Mouse (Mus musculus): ENCODE data around the gene Noto. TPM values are rescaled to one million over a fixed set of nuclear protein-coding genes. Genes with fewer than 3 reads are reported as not detected.
A peak's percentile ranks its signal among the peaks of the same experiment; 100 is the strongest.

The Noto gene
- polyA plus RNA-seq, 2 experiments = not detected

GRCm38 (mm10) chr6:85382791-85383190 lies 40.9 kb upstream of the Noto start:
- DNase-seq (ENCODE audit: low read depth in 3 of 3, low spot score in 3 of 3) (no peak), ATAC-seq (ENCODE audit: insufficient read depth) (no peak)
- no peak for TF ChIP-seq CTCF (IDR thresholded peaks at IDR 0.05; ENCODE audit: low read depth)
- no peak for TF ChIP-seq EP300 (IDR thresholded peaks at IDR 0.05; ENCODE audit: low read depth)
- H3K9ac ChIP-seq (replicated peaks) = no peak overlapping the region
- H3K9me3 ChIP-seq (ENCODE audit: control insufficient read depth, low read length) = no peaks in the 10 kb centered on the region
- H3K27me3 ChIP-seq (ENCODE audit: control insufficient read depth, insufficient read depth, low read length) = no peaks in the 10 kb centered on the region
- peaks cover 9 to 22% of the 10 kb centered on the region in 2 experiments for H3K4me1 ChIP-seq (replicated peaks; ENCODE audit: control insufficient read depth in 2 of 2, insufficient read depth in 2 of 2, low read length in 1 of 2)
- no peak overlapping the region for H3K27ac ChIP-seq
- no peak overlapping the region for H3K4me2 ChIP-seq (ENCODE audit: low read depth)
- no peak overlapping the region for H3K4me3 ChIP-seq (ENCODE audit: insufficient read depth in 1 of 2, low read depth in 2 of 2, low read length in 2 of 2)
- 56% methylated on average over 2 of the region's 2 CpGs for WGBS (ENCODE audit: insufficient replicate concordance)
- H3K36me3 ChIP-seq (replicated peaks; ENCODE audit: control insufficient read depth, insufficient read depth, low read depth) = no peaks in the 10 kb centered on the region

- H3K9me3 ChIP-seq (ENCODE audit: control insufficient read depth, low read length) = no peaks in the 10 kb centered on the region
- H3K36me3 ChIP-seq (replicated peaks; ENCODE audit: control insufficient read depth, insufficient read depth, low read depth) = no peaks in the 10 kb centered on the region
- H3K4me2 ChIP-seq (ENCODE audit: low read depth) = no peak overlapping the region
- H3K9ac ChIP-seq (replicated peaks) = no peak overlapping the region
- 10% methylated on average over 5 of the region's 5 CpGs for WGBS (ENCODE audit: insufficient replicate concordance)
- peaks cover 0 to 5% of the 10 kb centered on the region in 2 experiments; a peak in 3 of 4 replicates for H3K4me1 ChIP-seq (replicated peaks; ENCODE audit: control insufficient read depth in 2 of 2, insufficient read depth in 2 of 2, low read length in 1 of 2)
- 0 out of 4 replicates have a peak overlapping the region, but pooled peaks of 1 of the 2 experiments have one; percentile 21 for H3K4me3 ChIP-seq (ENCODE audit: insufficient read depth in 1 of 2, low read depth in 2 of 2, low read length in 2 of 2)
- TF ChIP-seq EP300 (IDR thresholded peaks at IDR 0.05; ENCODE audit: low read depth) (peak; percentile 37; the same call in 1 of the 2 replicates), CTCF (IDR thresholded peaks at IDR 0.05; ENCODE audit: low read depth) (no peak)
- no peak overlapping the region for H3K27ac ChIP-seq
- DNase-seq (ENCODE audit: low read depth in 3 of 3, low spot score in 3 of 3) = no peak
- H3K27me3 ChIP-seq (ENCODE audit: control insufficient read depth, insufficient read depth, low read length) = no peaks in the 10 kb centered on the region
- peak; percentile 41; the same call in 1 of the 2 replicates for ATAC-seq (ENCODE audit: insufficient read depth)
These were observed 35.1 kb upstream of the Noto start for GRCm38 (mm10) chr6:85388608-85389007.

DNA sequence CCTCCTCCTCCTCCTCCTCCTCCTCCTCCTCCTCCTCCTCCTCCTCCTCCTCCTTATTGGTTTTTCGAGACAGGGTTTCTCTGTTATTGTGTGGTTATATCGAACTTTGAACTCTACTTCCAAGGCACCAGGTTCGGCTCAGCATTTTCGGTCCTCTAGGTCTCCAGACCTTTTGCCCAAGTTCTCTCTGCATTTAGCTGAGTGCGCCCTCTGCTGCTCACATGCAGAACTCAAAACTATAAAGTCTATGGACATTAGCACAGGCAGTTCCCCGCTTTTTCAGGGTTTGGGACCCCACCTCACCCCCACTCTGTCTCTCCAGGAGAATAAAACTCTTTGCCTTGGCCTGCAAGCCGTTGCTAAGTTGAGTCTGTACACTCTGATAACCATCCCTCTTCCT lies 31.9 kb upstream of the Noto start:
- no peak overlapping the region for H3K9ac ChIP-seq (replicated peaks)
- WGBS (ENCODE audit: insufficient replicate concordance) = 11% methylated on average over 6 of the region's 7 CpGs
- H3K27ac ChIP-seq = no peak overlapping the region
- DNase-seq (ENCODE audit: low read depth in 3 of 3, low spot score in 3 of 3) (no peak), ATAC-seq (ENCODE audit: insufficient read depth) (no peak)
- H3K9me3 ChIP-seq (ENCODE audit: control insufficient read depth, low read length) = no peaks in the 10 kb centered on the region; the same call in 1 of the 2 replicates
- H3K36me3 ChIP-seq (replicated peaks; ENCODE audit: control insufficient read depth, insufficient read depth, low read depth) = no peaks in the 10 kb centered on the region
- H3K4me1 ChIP-seq (replicated peaks; ENCODE audit: control insufficient read depth in 2 of 2, insufficient read depth in 2 of 2, low read length in 1 of 2) = peaks cover 0 to 5% of the 10 kb centered on the region in 2 experiments; a peak in 3 of 4 replicates
- TF ChIP-seq CTCF (IDR thresholded peaks at IDR 0.05; ENCODE audit: low read depth) (peak; percentile 76), EP300 (IDR thresholded peaks at IDR 0.05; ENCODE audit: low read depth) (no peak)
- no peak overlapping the region for H3K4me2 ChIP-seq (ENCODE audit: low read depth)
- no peak overlapping the region for H3K4me3 ChIP-seq (ENCODE audit: insufficient read depth in 1 of 2, low read depth in 2 of 2, low read length in 2 of 2)
- H3K27me3 ChIP-seq (ENCODE audit: control insufficient read depth, insufficient read depth, low read length) = no peaks in the 10 kb centered on the region

DNA sequence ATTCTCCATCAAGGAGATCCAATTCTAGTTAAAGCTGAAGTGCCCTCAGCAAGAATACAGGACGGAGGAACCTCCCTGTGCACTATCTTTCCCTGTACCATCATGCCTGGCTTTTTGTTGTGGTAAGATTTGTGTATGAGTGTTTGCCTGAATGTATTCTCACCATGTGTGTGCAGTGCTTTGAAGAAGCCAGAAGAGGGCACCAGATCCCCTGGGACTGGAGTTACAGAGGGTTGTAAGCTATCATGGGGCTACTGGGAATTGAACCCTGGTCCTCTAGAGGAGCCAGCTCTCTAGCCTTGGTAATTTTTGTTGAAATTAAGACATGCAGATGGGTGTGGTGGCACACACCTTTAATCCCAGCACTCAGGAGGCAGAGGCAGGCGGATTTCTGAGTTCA lies 28.3 kb upstream of the Noto start:
- no peak overlapping the region for H3K27ac ChIP-seq
- no peaks in the 10 kb centered on the region for H3K36me3 ChIP-seq (replicated peaks; ENCODE audit: control insufficient read depth, insufficient read depth, low read depth)
- no peak overlapping the region for H3K4me3 ChIP-seq (ENCODE audit: insufficient read depth in 1 of 2, low read depth in 2 of 2, low read length in 2 of 2)
- DNase-seq (ENCODE audit: low read depth in 3 of 3, low spot score in 3 of 3) (no peak), ATAC-seq (ENCODE audit: insufficient read depth) (no peak)
- no peaks in the 10 kb centered on the region; the same call in 1 of the 2 replicates for H3K9me3 ChIP-seq (ENCODE audit: control insufficient read depth, low read length)
- no peak overlapping the region for H3K9ac ChIP-seq (replicated peaks)
- no peak overlapping the region for H3K4me2 ChIP-seq (ENCODE audit: low read depth)
- H3K4me1 ChIP-seq (replicated peaks; ENCODE audit: control insufficient read depth in 2 of 2, insufficient read depth in 2 of 2, low read length in 1 of 2) = no peaks in the 10 kb centered on the region
- no peaks in the 10 kb centered on the region for H3K27me3 ChIP-seq (ENCODE audit: control insufficient read depth, insufficient read depth, low read length)
- TF ChIP-seq EP300 (IDR thresholded peaks at IDR 0.05; ENCODE audit: low read depth) (no peak), CTCF (IDR thresholded peaks at IDR 0.05; ENCODE audit: low read depth) (0 out of 2 replicates have a peak, but pooled peaks have one; percentile 17)
- 56% methylated on average over 2 of the region's 2 CpGs for WGBS (ENCODE audit: insufficient replicate concordance)

DNA sequence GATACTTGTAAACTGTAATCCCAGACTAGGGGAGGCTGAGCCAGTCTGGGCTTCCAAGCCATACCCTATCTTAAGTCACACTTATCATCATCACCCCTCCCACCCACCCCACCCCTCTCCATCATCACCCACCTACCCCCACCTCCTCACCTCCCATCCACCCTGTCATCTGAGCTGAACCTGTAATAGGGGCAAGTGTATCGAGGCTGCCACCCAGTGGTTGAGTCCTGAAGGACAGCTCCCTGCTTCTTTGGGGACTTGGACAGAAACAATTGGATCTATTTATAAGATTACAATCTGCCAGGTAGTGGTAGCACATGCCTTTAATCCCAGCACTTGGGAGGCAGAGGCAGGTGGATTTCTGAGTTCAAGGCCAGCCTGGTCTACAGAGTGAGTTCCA lies 26.5 kb upstream of the Noto start:
- no peak for DNase-seq (ENCODE audit: low read depth in 3 of 3, low spot score in 3 of 3)
- H3K27ac ChIP-seq = no peak overlapping the region
- no peaks in the 10 kb centered on the region for H3K27me3 ChIP-seq (ENCODE audit: control insufficient read depth, insufficient read depth, low read length)
- 6% methylated on average over 1 of the region's 1 CpGs for WGBS (ENCODE audit: insufficient replicate concordance)
- H3K4me2 ChIP-seq (ENCODE audit: low read depth) = no peak overlapping the region
- ATAC-seq (ENCODE audit: insufficient read depth) = no peak
- TF ChIP-seq EP300 (IDR thresholded peaks at IDR 0.05; ENCODE audit: low read depth) = no peak
- peak; percentile 68 for TF ChIP-seq CTCF (IDR thresholded peaks at IDR 0.05; ENCODE audit: low read depth)
- no peak overlapping the region for H3K4me3 ChIP-seq (ENCODE audit: insufficient read depth in 1 of 2, low read depth in 2 of 2, low read length in 2 of 2)
- H3K9me3 ChIP-seq (ENCODE audit: control insufficient read depth, low read length) = no peaks in the 10 kb centered on the region; the same call in 1 of the 2 replicates
- no peak overlapping the region for H3K9ac ChIP-seq (replicated peaks)
- H3K4me1 ChIP-seq (replicated peaks; ENCODE audit: control insufficient read depth in 2 of 2, insufficient read depth in 2 of 2, low read length in 1 of 2) = no peaks in the 10 kb centered on the region
- no peaks in the 10 kb centered on the region for H3K36me3 ChIP-seq (replicated peaks; ENCODE audit: control insufficient read depth, insufficient read depth, low read depth)
